Mouse (Mus musculus): Measurements from ENCODE around the gene Dut. TPM values are rescaled to one million over a fixed set of nuclear protein-coding genes. Genes with fewer than 3 reads are reported as not detected.

The Dut gene
- total RNA-seq, 2 experiments from 2014 or later: 69.6 to 80.2 TPM

DNA sequence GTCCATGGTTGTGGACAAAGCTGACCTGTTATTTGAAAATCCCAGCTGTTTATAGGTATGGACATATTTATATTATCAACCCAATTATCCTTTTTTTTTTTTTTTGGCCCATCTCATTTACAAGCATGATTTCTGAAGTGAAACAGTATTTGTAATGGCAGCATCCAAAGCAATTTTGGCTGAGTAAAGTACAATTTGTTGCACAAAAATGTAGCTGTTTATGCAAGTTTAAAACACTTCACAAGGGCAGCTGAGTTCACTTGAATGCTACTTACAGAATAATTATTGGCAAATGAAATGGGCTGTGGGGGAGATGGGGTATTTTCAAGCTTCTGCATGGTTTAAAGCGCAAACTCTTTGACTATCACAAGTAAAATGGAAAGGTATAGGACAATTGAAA lies 51.9 kb downstream of the Dut start:
- no peak for ATAC-seq (replicated peaks; ENCODE audit: low FRiP score, poor library complexity, severe bottlenecking)

GRCm38 (mm10) chr2:125301877-125302624 lies 55.1 kb downstream of the Dut start:
- ATAC-seq (replicated peaks; ENCODE audit: low FRiP score, poor library complexity, severe bottlenecking): no peak

DNA sequence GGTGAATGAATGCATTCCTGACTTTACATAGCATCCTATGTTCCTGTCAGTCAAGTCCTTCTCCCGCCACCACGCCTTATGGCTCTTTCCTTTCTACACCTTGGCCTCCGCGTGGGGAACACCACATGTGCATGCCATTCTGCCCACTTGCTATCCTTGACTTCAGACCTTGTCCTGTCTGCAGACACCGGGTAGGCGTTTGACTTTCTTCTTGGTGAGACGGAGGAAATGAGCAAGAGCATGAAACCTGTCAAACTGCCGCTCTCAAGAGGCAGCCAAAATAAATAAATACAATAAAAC lies 55.6 kb downstream of the Dut start:
- ATAC-seq (replicated peaks; ENCODE audit: low FRiP score, poor library complexity, severe bottlenecking): no peak

DNA sequence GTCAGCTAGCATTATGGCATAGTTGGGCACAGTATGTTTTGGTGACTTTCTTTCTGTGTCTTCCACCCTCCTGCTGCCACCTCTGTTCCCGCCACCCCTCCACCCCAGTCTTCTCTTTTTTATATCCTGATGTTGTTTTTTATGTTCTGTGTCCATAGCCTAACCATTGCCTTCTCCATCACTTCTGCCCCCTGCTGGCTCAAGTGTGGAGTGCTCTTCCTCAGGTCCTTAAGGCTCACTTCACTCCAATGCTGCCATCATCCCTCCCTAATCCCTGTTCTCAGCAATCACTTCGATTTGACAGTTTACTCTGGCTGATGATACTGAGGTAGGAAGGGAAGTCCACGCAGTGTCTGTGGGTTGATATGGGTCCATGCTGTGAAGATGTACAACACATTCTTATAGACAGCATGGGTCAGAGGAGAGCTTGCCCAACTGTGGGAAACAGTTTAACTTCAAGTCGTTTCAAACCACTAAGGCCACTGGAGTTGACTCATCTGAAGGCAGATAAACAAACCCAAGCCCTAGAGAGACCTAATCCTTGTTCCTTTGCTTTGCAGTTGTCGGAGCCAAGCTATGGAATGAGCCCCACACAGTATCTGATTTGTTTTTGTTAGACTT lies 56.9 kb downstream of the Dut start:
- no peak for ATAC-seq (replicated peaks; ENCODE audit: low FRiP score, poor library complexity, severe bottlenecking)

DNA sequence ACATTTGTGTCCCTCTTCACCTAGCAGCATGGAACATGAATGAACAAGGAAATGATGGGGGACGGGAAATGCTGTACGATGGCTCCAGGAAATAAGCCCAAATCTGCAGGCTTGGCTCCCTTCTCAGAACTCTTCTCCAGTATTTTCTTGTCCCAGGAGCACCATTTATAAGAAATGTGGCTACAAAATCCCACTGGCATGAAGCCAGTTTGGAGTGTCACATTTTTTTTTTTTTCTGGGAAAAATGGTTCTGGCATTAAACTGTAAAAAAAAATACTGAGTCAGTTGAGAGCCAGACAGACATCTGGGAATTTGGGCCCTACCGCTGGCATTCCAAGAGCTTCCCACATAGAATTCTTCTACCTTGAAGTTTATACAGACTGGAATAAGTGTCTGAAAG lies 57.8 kb downstream of the Dut start:
- no peak for ATAC-seq (replicated peaks; ENCODE audit: low FRiP score, poor library complexity, severe bottlenecking)

- no peak for ATAC-seq (replicated peaks; ENCODE audit: low FRiP score, poor library complexity, severe bottlenecking)
These were observed 58.7 kb downstream of the Dut start for GRCm38 (mm10) chr2:125305671-125306070.

Other genes starting within 250 kb of the Dut start
- gene Slc24a5, start 179.1 kb upstream of the Dut start, total RNA-seq (2015; ENCODE audit: low replicate concordance): not detected in 2 replicates
- gene Slc24a5, start 179.1 kb upstream of the Dut start, total RNA-seq (2017; ENCODE audit: low replicate concordance): 0.53 and 6.8 TPM in 2 replicates
- 109 and 129 TPM in 2 replicates for gene Myef2, start 123.5 kb upstream of the Dut start, total RNA-seq (2015; ENCODE audit: low replicate concordance)
- gene Myef2, start 123.5 kb upstream of the Dut start, total RNA-seq (2017; ENCODE audit: low replicate concordance): 185 and 209 TPM in 2 replicates
- not detected in 2 replicates for gene Ctxn2, start 110.5 kb upstream of the Dut start, total RNA-seq (2015; ENCODE audit: low replicate concordance)
- not detected in 2 replicates for gene Ctxn2, start 110.5 kb upstream of the Dut start, total RNA-seq (2017; ENCODE audit: low replicate concordance)
- gene Slc12a1, start 94.7 kb upstream of the Dut start, total RNA-seq (2015; ENCODE audit: low replicate concordance): not detected in 2 replicates
- gene Slc12a1, start 94.7 kb upstream of the Dut start, total RNA-seq (2017; ENCODE audit: low replicate concordance): not detected in 2 replicates

All from erythroid progenitor cell, adult 5-6 weeks (primary cell).